Mouse (Mus musculus) heart, adult 9 months (tissue): ENCODE measurements at regions not wholly inside any gene's neighbourhood (a gene's known extent, or its start where the extent isn't known, plus 50 kb on each side); places are given as distances from the start of the nearest gene placed in this dataset.

Source experiments
- DNase-seq, 2 experiments: peaks; one replicate each; pipeline ENCODE4 v3.0.0; 2022; ENCODE audit warnings: low spot score in 2 of 2

- no peak for DNase-seq
Observed at GRCm38 (mm10) chr2:105528535-105528934, 129.4 kb upstream of the Rcn1 start.

GRCm38 (mm10) chr2:105544099-105544498 is 124.6 kb upstream of the Pax6 start:
- no peak for DNase-seq

- DNase-seq = no peak
Observed at GRCm38 (mm10) chr2:105552092-105552491, 116.6 kb upstream of the Pax6 start.

GRCm38 (mm10) chr2:105586782-105587181 is 81.9 kb upstream of the Pax6 start:
- DNase-seq = no peak

GRCm38 (mm10) chr2:105594131-105594530 is 74.6 kb upstream of the Pax6 start:
- DNase-seq = no peak

- no peak for DNase-seq
Observed at GRCm38 (mm10) chr2:105604553-105605116, 64.1 kb upstream of the Pax6 start.

GRCm38 (mm10) chr2:105607969-105608538 is 60.6 kb upstream of the Pax6 start:
- DNase-seq = no peak

- DNase-seq = no peak
Observed at GRCm38 (mm10) chr2:105608756-105609155, 59.9 kb upstream of the Pax6 start.

GRCm38 (mm10) chr2:105611014-105611413 is 57.7 kb upstream of the Pax6 start:
- DNase-seq = no peak

- no peak for DNase-seq
Observed at GRCm38 (mm10) chr2:105611651-105612050, 57.0 kb upstream of the Pax6 start.

GRCm38 (mm10) chr2:105612051-105612664 is 56.5 kb upstream of the Pax6 start:
- DNase-seq = no peak

GRCm38 (mm10) chr2:105612706-105613105 is 56.0 kb upstream of the Pax6 start:
- no peak for DNase-seq

GRCm38 (mm10) chr2:105613243-105613642 is 55.5 kb upstream of the Pax6 start:
- no peak for DNase-seq

- peak in 1 of 2 experiments; percentile 10 for DNase-seq
Observed at GRCm38 (mm10) chr2:105615891-105616733, 52.6 kb upstream of the Pax6 start.
